Mouse (Mus musculus) G1E (cell line): ENCODE data around the gene Mybpc1.

Source experiments
- CTCF ChIP-seq: IDR thresholded peaks from 2 replicates; pipeline ENCODE4 v1.5.1; 2012; ENCODE audit warnings: low read depth, low read length, inconsistent platforms, mixed read lengths
- TAL1 ChIP-seq: conservative IDR thresholded peaks from 2 replicates; pipeline ENCODE4 v1.6.1; 2012; ENCODE audit warnings: low read depth, low read length, inconsistent platforms, mixed read lengths

GRCm38 (mm10) chr10:88501370-88501769 lies 103.6 kb downstream of the Mybpc1 start:
- TF ChIP-seq CTCF (no peak), TAL1 (no peak)
